Mouse (Mus musculus) limb, embryonic 10.5 days (tissue): ENCODE measurements around the gene Spata17. TPM values are rescaled to one million over a fixed set of nuclear protein-coding genes. Genes with fewer than 3 reads are reported as not detected.

ENCODE experiments used
- DNase-seq: peaks from one replicate; pipeline ENCODE4 v3.0.0-alpha.2; 2017; ENCODE audit warnings: low spot score
- H3K27ac ChIP-seq: fragments of 300-500 bp; sonication (generic); 2 replicates; pipeline ENCODE4 v1.5.1; 2016; ENCODE audit warnings: mild to moderate bottlenecking
- H3K27me3 ChIP-seq: fragments of 300-500 bp; sonication (generic); 2 replicates; pipeline ENCODE4 v1.6.1; 2016; ENCODE audit warnings: low read depth, mild to moderate bottlenecking; ENCODE audit not compliant: poor library complexity, severe bottlenecking
- H3K36me3 ChIP-seq: fragments of 300-500 bp; sonication (generic); 2 replicates; pipeline ENCODE4 v1.6.1; 2016; ENCODE audit warnings: mild to moderate bottlenecking, moderate library complexity
- H3K4me1 ChIP-seq: fragments of 300-500 bp; sonication (generic); 2 replicates; pipeline ENCODE4 v1.6.1; 2016
- H3K4me3 ChIP-seq: fragments of 300-500 bp; sonication (generic); 2 replicates; pipeline ENCODE4 v1.5.1; 2016; ENCODE audit warnings: mild to moderate bottlenecking, moderate library complexity
- H3K9me3 ChIP-seq: fragments of 300-500 bp; sonication (generic); replicated peaks from 2 replicates; pipeline ENCODE4 v1.6.1; 2016; ENCODE audit warnings: mild to moderate bottlenecking
- WGBS: fragments of 180-500 bp; shearing (Covaris S2); methylation state at CpG from one replicate; pipeline ENCODE4 v1.1.7; 2016; 5-methylcytosine and 5-hydroxymethylcytosine counted together
- polyA plus RNA-seq: library from polyadenylated mRNA; unstranded; fragments of >200 nt; fragmentation: Nextera tagmentation; extraction: Ambion mirVana; gene quantifications from 2 replicates; pipeline ENCODE4 v1.2.1, GENCODE M21; 2016

The Spata17 gene
- polyA plus RNA-seq, 1 experiment from 2014 or later = 1.4 TPM

- Histone ChIP-seq H3K27ac (no peak overlapping the region), H3K4me1 (no peaks in the 10 kb centered on the region), H3K36me3 (no peaks in the 10 kb centered on the region), H3K9me3 (no peaks in the 10 kb centered on the region), H3K4me3 (no peak overlapping the region), H3K27me3 (no peaks in the 10 kb centered on the region)
- DNase-seq = no peak
- WGBS = 92% methylated on average over 8 of the region's 8 CpGs
These were observed 164.0 kb downstream of the Spata17 start for GRCm38 (mm10) chr1:187051296-187051695.

GRCm38 (mm10) chr1:187048681-187049288 is 166.5 kb downstream of the Spata17 start:
- 90% methylated on average over 9 of the region's 9 CpGs for WGBS
- H3K4me1 ChIP-seq = no peaks in the 10 kb centered on the region
- no peak overlapping the region for H3K4me3 ChIP-seq
- no peak overlapping the region for H3K27ac ChIP-seq
- no peaks in the 10 kb centered on the region for H3K9me3 ChIP-seq
- no peak for DNase-seq
- no peaks in the 10 kb centered on the region for H3K27me3 ChIP-seq
- H3K36me3 ChIP-seq = no peaks in the 10 kb centered on the region

GRCm38 (mm10) chr1:187044726-187045125 is 170.5 kb downstream of the Spata17 start:
- no peaks in the 10 kb centered on the region for H3K36me3 ChIP-seq
- H3K27me3 ChIP-seq = no peaks in the 10 kb centered on the region
- no peaks in the 10 kb centered on the region for H3K4me1 ChIP-seq
- no peaks in the 10 kb centered on the region for H3K9me3 ChIP-seq
- no peak overlapping the region for H3K27ac ChIP-seq
- no peak for DNase-seq
- 66% methylated on average over 6 of the region's 6 CpGs for WGBS
- H3K4me3 ChIP-seq = no peak overlapping the region

- no peak overlapping the region for H3K4me3 ChIP-seq
- no peak for DNase-seq
- H3K9me3 ChIP-seq = no peaks in the 10 kb centered on the region
- H3K4me1 ChIP-seq = no peaks in the 10 kb centered on the region
- H3K27ac ChIP-seq = no peak overlapping the region
- no peaks in the 10 kb centered on the region for H3K27me3 ChIP-seq
- H3K36me3 ChIP-seq = no peaks in the 10 kb centered on the region
- WGBS = 90% methylated on average over 4 of the region's 4 CpGs
These were observed 175.5 kb downstream of the Spata17 start for GRCm38 (mm10) chr1:187039801-187040200.

- DNase-seq = no peak
- 90% methylated on average over 4 of the region's 4 CpGs for WGBS
- Histone ChIP-seq H3K27me3 (no peaks in the 10 kb centered on the region), H3K27ac (no peak overlapping the region), H3K4me3 (no peak overlapping the region), H3K9me3 (no peaks in the 10 kb centered on the region), H3K4me1 (0 out of 2 replicates have a peak, but pooled peaks cover 3% of the 10 kb centered on the region), H3K36me3 (no peaks in the 10 kb centered on the region)
These were observed 179.5 kb downstream of the Spata17 start for GRCm38 (mm10) chr1:187035785-187036184.

- Histone ChIP-seq H3K4me1 (0 out of 2 replicates have a peak, but pooled peaks cover 3% of the 10 kb centered on the region), H3K9me3 (no peaks in the 10 kb centered on the region), H3K27me3 (no peaks in the 10 kb centered on the region), H3K27ac (no peak overlapping the region), H3K36me3 (no peaks in the 10 kb centered on the region), H3K4me3 (no peak overlapping the region)
- no peak for DNase-seq
- WGBS = 54% methylated on average over 6 of the region's 6 CpGs
These were observed 183.5 kb downstream of the Spata17 start for GRCm38 (mm10) chr1:187031796-187032195.

GRCm38 (mm10) chr1:187028841-187029240 is 186.4 kb downstream of the Spata17 start:
- Histone ChIP-seq H3K4me1 (0 out of 2 replicates have a peak, but pooled peaks cover 3% of the 10 kb centered on the region), H3K36me3 (no peaks in the 10 kb centered on the region), H3K4me3 (no peak overlapping the region), H3K9me3 (no peaks in the 10 kb centered on the region), H3K27me3 (no peaks in the 10 kb centered on the region), H3K27ac (no peak overlapping the region)
- WGBS = 95% methylated on average over 6 of the region's 6 CpGs
- no peak for DNase-seq

GRCm38 (mm10) chr1:187020011-187020410 is 195.3 kb downstream of the Spata17 start:
- Histone ChIP-seq H3K27ac (no peak overlapping the region), H3K27me3 (no peaks in the 10 kb centered on the region), H3K4me1 (peaks cover 3% of the 10 kb centered on the region; the same call in 1 of the 2 replicates), H3K9me3 (no peaks in the 10 kb centered on the region), H3K36me3 (no peaks in the 10 kb centered on the region), H3K4me3 (no peak overlapping the region)
- 85% methylated on average over 7 of the region's 7 CpGs for WGBS
- DNase-seq = no peak

- Histone ChIP-seq H3K36me3 (no peaks in the 10 kb centered on the region), H3K4me1 (peaks cover 3% of the 10 kb centered on the region; the same call in 1 of the 2 replicates), H3K4me3 (no peak overlapping the region), H3K27me3 (no peaks in the 10 kb centered on the region), H3K27ac (no peak overlapping the region), H3K9me3 (no peaks in the 10 kb centered on the region)
- WGBS = 65% methylated on average over 4 of the region's 4 CpGs
- DNase-seq = no peak
These were observed 199.1 kb downstream of the Spata17 start for GRCm38 (mm10) chr1:187016116-187016515.

- peaks cover 3% of the 10 kb centered on the region; the same call in 1 of the 2 replicates for H3K4me1 ChIP-seq
- no peak overlapping the region for H3K27ac ChIP-seq
- WGBS = 82% methylated on average over 1 of the region's 1 CpGs
- H3K9me3 ChIP-seq = no peaks in the 10 kb centered on the region
- H3K4me3 ChIP-seq = no peak overlapping the region
- H3K36me3 ChIP-seq = no peaks in the 10 kb centered on the region
- DNase-seq = no peak
- H3K27me3 ChIP-seq = no peaks in the 10 kb centered on the region
These were observed 199.6 kb downstream of the Spata17 start for GRCm38 (mm10) chr1:187015673-187016072.

- no peaks in the 10 kb centered on the region for H3K9me3 ChIP-seq
- H3K4me3 ChIP-seq = no peak overlapping the region
- H3K36me3 ChIP-seq = no peaks in the 10 kb centered on the region
- WGBS = 92% methylated on average over 2 of the region's 2 CpGs
- no peaks in the 10 kb centered on the region for H3K27me3 ChIP-seq
- H3K4me1 ChIP-seq = peaks cover 3% of the 10 kb centered on the region
- DNase-seq = no peak
- no peak overlapping the region for H3K27ac ChIP-seq
These were observed 201.1 kb downstream of the Spata17 start for GRCm38 (mm10) chr1:187014141-187014540.

GRCm38 (mm10) chr1:187011601-187012000 is 203.7 kb downstream of the Spata17 start:
- Histone ChIP-seq H3K36me3 (no peaks in the 10 kb centered on the region), H3K9me3 (no peaks in the 10 kb centered on the region), H3K4me1 (peaks cover 3% of the 10 kb centered on the region), H3K4me3 (no peak overlapping the region), H3K27ac (no peak overlapping the region), H3K27me3 (no peaks in the 10 kb centered on the region)
- 91% methylated on average over 4 of the region's 4 CpGs for WGBS
- DNase-seq = no peak

GRCm38 (mm10) chr1:187010071-187010470 is 205.2 kb downstream of the Spata17 start:
- Histone ChIP-seq H3K4me1 (no peaks in the 10 kb centered on the region; the same call in 1 of the 2 replicates), H3K36me3 (no peaks in the 10 kb centered on the region), H3K27ac (no peak overlapping the region), H3K27me3 (no peaks in the 10 kb centered on the region), H3K9me3 (no peaks in the 10 kb centered on the region), H3K4me3 (no peak overlapping the region)
- 79% methylated on average over 11 of the region's 11 CpGs for WGBS
- DNase-seq = no peak

GRCm38 (mm10) chr1:187008236-187008635 is 207.0 kb downstream of the Spata17 start:
- WGBS = 94% methylated on average over 7 of the region's 7 CpGs
- Histone ChIP-seq H3K4me3 (no peak overlapping the region), H3K27ac (no peak overlapping the region), H3K9me3 (no peaks in the 10 kb centered on the region), H3K4me1 (no peaks in the 10 kb centered on the region; the same call in 1 of the 2 replicates), H3K36me3 (no peaks in the 10 kb centered on the region), H3K27me3 (no peaks in the 10 kb centered on the region)
- DNase-seq = no peak
